Mouse (Mus musculus) kidney, embryonic 14.5 days (tissue): Measurements from ENCODE around the gene Ripor3. TPM values are rescaled to one million over a fixed set of nuclear protein-coding genes. Genes with fewer than 3 reads are reported as not detected.
A peak's percentile ranks its signal among the peaks of the same experiment; 100 is the strongest.

Source experiments
- ATAC-seq: fragments of 200-750 bp; cut with Nextera tagmentation; 2 replicates; pipeline ENCODE4 v1.8.0; 2017; ENCODE audit warnings: moderate number of reproducible peaks, mild to moderate bottlenecking, moderate TSS enrichment, moderate library complexity; ENCODE audit not compliant: low FRiP score, low TSS enrichment
- H3K27ac ChIP-seq: fragments of 300-500 bp; sonication (generic); 2 replicates; pipeline ENCODE4 v1.5.1; 2014; ENCODE audit warnings: low read depth, mild to moderate bottlenecking, low read length, moderate library complexity, mixed read lengths
- H3K27me3 ChIP-seq: fragments of 300-500 bp; sonication (generic); 2 replicates; pipeline ENCODE4 v1.6.1; 2014; ENCODE audit warnings: mild to moderate bottlenecking, low read length; ENCODE audit not compliant: control insufficient read depth, insufficient read depth
- H3K36me3 ChIP-seq: fragments of 300-500 bp; sonication (generic); 2 replicates; pipeline ENCODE4 v1.6.1; 2014; ENCODE audit warnings: low read length, mixed read lengths; ENCODE audit not compliant: control insufficient read depth, insufficient read depth
- H3K4me1 ChIP-seq: fragments of 300-500 bp; sonication (generic); 2 replicates; pipeline ENCODE4 v1.6.1; 2014; ENCODE audit warnings: low read length, mixed read lengths; ENCODE audit not compliant: control insufficient read depth, insufficient read depth
- H3K4me2 ChIP-seq: fragments of 300-500 bp; sonication (generic); replicated peaks from 2 replicates; pipeline ENCODE4 v1.6.1; 2014; ENCODE audit warnings: low read depth, mild to moderate bottlenecking, low read length
- H3K4me3 ChIP-seq: fragments of 300-500 bp; sonication (generic); 2 replicates; pipeline ENCODE4 v1.5.1; 2014; ENCODE audit warnings: mild to moderate bottlenecking, low read length
- H3K9ac ChIP-seq: fragments of 300-500 bp; sonication (generic); 2 replicates; pipeline ENCODE4 v1.6.1; 2014; ENCODE audit warnings: low read depth, mild to moderate bottlenecking, low read length, moderate library complexity
- H3K9me3 ChIP-seq: fragments of 300-500 bp; sonication (generic); 2 replicates; pipeline ENCODE4 v1.6.1; 2016; ENCODE audit warnings: low read length; ENCODE audit not compliant: control insufficient read depth
- WGBS: fragments of 180-500 bp; shearing (Covaris S2); extraction: QIAGEN DNeasy Blood & Tissue Kit; methylation state at CpG from one replicate; pipeline ENCODE4 v1.1.7; 2014; 5-methylcytosine and 5-hydroxymethylcytosine counted together
- polyA plus RNA-seq: library from polyadenylated mRNA; unstranded; fragments of >200 nt; fragmentation: Nextera tagmentation; extraction: Ambion mirVana; gene quantifications from 2 replicates; pipeline ENCODE4 v1.2.1, GENCODE M21; 2014

The Ripor3 gene
- polyA plus RNA-seq, 1 experiment from 2014 or later = 0.53 TPM

DNA sequence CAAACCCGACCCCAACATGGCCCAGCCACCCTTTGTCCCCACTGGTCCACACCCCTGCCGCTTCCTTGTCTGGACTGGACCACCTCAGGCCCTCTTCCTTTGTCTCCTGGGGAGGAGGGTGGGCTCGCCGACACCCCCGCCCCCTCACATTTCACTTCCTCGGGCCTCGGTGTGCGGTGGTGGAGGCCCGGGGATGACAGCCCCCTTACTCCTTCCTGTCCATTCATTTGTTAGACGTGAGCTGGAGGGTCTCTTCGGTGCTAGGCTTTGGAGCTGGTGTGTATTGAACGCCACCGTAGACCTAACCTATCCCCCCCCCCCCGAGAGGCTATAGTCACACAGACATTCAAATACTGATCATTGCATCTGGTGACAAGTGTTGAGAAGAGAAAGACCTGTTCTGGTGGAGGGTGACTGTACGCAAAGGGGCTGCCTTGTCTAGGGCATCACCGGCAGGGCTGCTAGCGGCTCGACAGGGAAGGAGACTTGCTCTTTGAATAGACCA, 77.6 kb downstream of the Ripor3 start:
- Histone ChIP-seq H3K4me3 (peak overlapping the region; percentile 80), H3K9ac (peak overlapping the region; percentile 91), H3K36me3 (0 out of 2 replicates have a peak, but pooled peaks cover 4% of the 10 kb centered on the region), H3K4me2 (peak overlapping the region; percentile 88), H3K4me1 (peaks cover 29% of the 10 kb centered on the region), H3K27ac (peak overlapping the region; percentile 66; the same call in 1 of the 2 replicates), H3K9me3 (no peaks in the 10 kb centered on the region), H3K27me3 (no peaks in the 10 kb centered on the region)
- under 1% methylated on average over 18 of the region's 18 CpGs for WGBS
- peak; percentile 60 for ATAC-seq

DNA sequence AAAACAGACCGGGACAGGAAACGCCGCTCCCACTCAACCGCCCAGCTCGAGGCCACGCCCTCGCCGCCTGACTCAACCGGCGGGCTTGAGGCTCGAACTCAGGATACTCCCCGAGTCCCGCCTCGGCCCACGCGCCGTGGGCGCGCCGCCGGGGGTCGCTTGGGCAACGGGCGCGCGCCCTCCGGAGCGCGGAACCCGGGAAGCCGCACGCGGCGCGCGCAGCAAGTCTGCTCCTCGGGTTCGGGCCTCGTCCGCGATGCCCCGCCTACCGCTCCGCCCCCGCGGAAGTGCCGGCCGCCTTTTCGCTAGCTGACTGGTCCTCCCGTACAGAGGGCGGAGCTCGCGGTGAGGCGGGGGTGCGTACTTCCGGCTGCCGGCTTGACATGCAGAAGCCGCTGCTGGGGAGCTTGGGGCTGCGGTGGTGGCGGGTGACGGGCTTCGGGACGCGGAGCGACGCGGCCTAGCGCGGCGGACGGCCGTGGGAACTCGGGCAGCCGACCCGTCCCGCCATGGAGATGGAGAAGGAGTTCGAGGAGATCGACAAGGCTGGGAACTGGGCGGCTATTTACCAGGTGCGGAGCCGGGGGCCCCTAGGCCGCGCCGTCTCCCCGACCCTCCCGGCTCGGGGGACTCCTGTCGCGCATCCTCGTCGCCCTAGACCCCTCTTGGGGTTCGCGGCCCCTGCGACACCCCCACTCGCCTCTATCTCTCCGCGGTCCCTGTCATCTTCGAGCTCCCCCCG, 78.3 kb downstream of the Ripor3 start, which contains the start of gene Ptpn1:
TSS of gene Ptpn1 (plus strand) at position 73 of the 742 bp plus-strand sequence.
- ATAC-seq = peak; percentile 93

DNA sequence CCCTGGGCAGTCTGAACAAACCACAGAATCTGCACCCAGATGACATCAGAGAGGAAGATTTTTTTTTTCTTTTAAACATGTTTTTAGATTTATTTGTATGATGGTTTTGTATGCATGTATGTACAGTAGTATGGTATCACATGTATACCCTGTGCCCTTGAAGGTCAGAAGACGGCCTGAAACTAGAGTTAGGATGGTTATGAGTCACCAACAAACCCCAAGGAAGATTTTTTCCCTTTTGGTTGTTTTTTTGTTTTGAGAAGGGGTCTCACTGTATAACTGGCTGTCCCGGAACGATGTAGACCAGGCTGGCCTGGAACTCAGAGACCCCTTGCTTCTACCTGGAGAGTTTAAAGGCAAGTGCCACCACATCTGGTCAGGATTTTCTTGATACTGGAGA, 79.4 kb downstream of the Ripor3 start:
- Histone ChIP-seq H3K9ac (no peak overlapping the region; the same call in 1 of the 2 replicates), H3K4me2 (no peak overlapping the region; the same call in 1 of the 2 replicates), H3K4me1 (peaks cover 28% of the 10 kb centered on the region), H3K9me3 (no peaks in the 10 kb centered on the region), H3K27ac (no peak overlapping the region; the same call in 1 of the 2 replicates), H3K4me3 (0 out of 2 replicates have a peak overlapping the region, but pooled peaks have one; percentile 80), H3K36me3 (0 out of 2 replicates have a peak, but pooled peaks cover 4% of the 10 kb centered on the region), H3K27me3 (no peaks in the 10 kb centered on the region)
- 91% methylated on average over 3 of the region's 3 CpGs for WGBS
- ATAC-seq = no peak

More for the DNA sequence above, 78.3 kb downstream of the Ripor3 start, which contains the start of gene Ptpn1:
- H3K9ac ChIP-seq = peak within 1 kb of the TSS; percentile 91
- H3K36me3 ChIP-seq = 0 out of 2 replicates have a peak, but pooled peaks cover 4% of the 10 kb centered on the region
- peak within 1 kb of the TSS; percentile 66 for H3K27ac ChIP-seq
- peaks cover 31% of the 10 kb centered on the region for H3K4me1 ChIP-seq
- no peaks in the 10 kb centered on the region for H3K27me3 ChIP-seq
- no peaks in the 10 kb centered on the region for H3K9me3 ChIP-seq
- peak within 1 kb of the TSS; percentile 88 for H3K4me2 ChIP-seq
- WGBS = 1% methylated on average over 89 of the region's 99 CpGs
- H3K4me3 ChIP-seq = peak within 1 kb of the TSS; percentile 80

Other genes starting within 250 kb of the Ripor3 start
- 42.6 and 53.4 TPM in 2 replicates for gene Ptpn1, start 78.6 kb downstream of the Ripor3 start, polyA plus RNA-seq
- gene Pard6b, start 70.4 kb upstream of the Ripor3 start, polyA plus RNA-seq = 9.7 and 22.0 TPM in 2 replicates
- gene Adnp, start 196.5 kb upstream of the Ripor3 start, polyA plus RNA-seq = 3.8 and 4.0 TPM in 2 replicates
- gene Gm20716, start 219.7 kb upstream of the Ripor3 start, polyA plus RNA-seq = 29.9 and 35.7 TPM in 2 replicates
- gene Dpm1, start 220.0 kb upstream of the Ripor3 start, polyA plus RNA-seq = 82.3 and 84.0 TPM in 2 replicates
- 8.8 and 10.1 TPM in 2 replicates for gene Mocs3, start 220.0 kb upstream of the Ripor3 start, polyA plus RNA-seq